Mouse (Mus musculus): ENCODE measurements around the gene Gdpd3.

Gdpd3 gene

DNA sequence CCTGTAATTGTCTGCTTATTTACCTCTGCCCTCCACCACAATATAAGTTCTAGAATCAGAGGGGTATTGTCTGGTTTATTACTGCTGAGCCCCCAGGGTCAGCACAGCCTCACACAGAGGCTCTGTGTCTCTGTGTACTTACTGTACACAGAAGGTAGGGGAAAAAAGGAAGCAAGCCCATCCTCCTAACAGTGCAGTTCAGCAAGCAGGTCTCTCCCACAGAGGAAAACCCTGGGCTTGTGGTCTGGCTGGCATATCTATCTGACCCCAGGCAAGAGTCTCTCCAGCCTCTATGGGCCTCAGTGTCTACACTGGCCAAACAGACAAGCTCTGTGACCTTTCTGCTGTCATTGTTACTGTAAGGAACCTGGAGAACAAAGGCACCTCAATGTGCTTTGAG lies 37.6 kb downstream of the Gdpd3 start:
- in situ Hi-C loops (cut with MboI, MseI): no loop called here

- in situ Hi-C loops (cut with MboI, MseI): no loop called here
Observed at GRCm38 (mm10) chr7:126806956-126807355, 40.8 kb downstream of the Gdpd3 start.

DNA sequence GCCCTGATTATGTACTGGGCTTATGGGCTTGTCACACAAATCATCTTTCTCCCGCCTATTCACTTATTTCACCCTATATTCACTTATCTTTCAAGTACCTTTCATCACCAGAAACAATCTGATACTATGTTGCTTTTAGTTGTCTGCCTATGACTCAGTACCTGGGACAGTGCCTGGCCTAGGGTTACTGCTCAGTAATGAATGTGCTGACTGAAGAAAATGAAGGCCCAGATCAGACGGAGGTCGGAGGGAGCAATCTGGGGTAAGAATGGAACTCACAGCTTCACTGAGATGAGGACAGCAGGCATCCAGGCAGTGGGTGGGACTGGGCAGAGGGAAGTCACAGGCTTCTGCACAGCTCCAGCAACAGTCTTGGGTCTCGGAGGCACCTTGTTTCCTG lies 41.3 kb downstream of the Gdpd3 start:
- in situ Hi-C loops (cut with MboI, MseI): no loop called here

GRCm38 (mm10) chr7:126808703-126809455 lies 42.7 kb downstream of the Gdpd3 start:
- in situ Hi-C loops (cut with MboI, MseI): no loop called here

- in situ Hi-C loops (cut with MboI, MseI): no loop called here
Observed at GRCm38 (mm10) chr7:126809723-126810369, 43.7 kb downstream of the Gdpd3 start.

DNA sequence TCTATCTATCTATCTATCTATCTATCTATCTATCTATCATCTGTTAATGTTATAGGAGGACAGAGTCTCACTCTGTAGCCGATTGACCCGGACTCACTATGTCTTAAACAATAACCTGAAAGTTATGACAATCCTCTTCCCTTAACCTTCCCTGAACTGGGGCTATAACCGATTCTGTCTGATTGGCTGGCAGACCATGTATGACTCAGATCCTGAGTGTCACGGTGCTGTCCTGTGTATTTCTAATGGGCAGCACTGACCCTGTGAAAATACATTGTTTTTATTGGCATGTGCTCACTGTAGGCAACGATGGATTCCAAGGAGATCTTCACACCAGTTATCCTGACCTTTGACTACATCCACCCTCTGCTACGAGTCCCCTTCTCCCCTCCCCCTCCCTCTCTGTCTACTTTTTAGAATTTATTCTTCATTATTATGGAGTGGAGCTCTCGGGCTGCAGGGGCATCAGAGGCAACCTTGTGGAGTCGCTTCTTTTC lies 49.6 kb downstream of the Gdpd3 start:
- in situ Hi-C loops (cut with MboI, MseI): loop anchor here (5.0 kb wide), 1 partner anchor 97 kb away; no protein-coding TSS in a partner anchor

- in situ Hi-C loops (cut with MboI, MseI): loop anchor here (5.0 kb wide), 1 partner anchor 96 kb away; no protein-coding TSS in a partner anchor
Observed at GRCm38 (mm10) chr7:126816494-126816893, 50.4 kb downstream of the Gdpd3 start.

DNA sequence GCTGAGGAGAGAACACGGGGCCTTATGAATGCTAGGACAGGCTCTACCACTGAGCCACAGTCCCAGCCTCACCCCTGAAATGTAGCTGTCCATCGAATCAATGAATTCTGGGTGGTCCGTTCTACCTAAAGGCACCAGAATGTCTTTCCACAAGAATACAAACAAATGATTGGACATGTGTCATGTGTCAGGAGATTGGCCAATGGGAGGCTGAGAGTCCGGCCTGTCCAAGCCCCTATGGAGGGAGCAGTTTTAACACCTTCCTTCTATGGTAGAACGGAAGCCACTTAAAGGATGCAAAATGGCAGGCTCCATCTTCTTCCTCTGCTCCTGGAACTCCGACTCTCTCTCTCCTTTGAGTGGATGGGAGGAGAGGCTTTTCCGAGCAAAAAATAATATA lies 51.5 kb downstream of the Gdpd3 start:
- in situ Hi-C loops (cut with MboI, MseI): loop anchor here (5.0 kb wide), 1 partner anchor 95 kb away; no protein-coding TSS in a partner anchor

GRCm38 (mm10) chr7:126818818-126819217 lies 52.7 kb downstream of the Gdpd3 start:
- in situ Hi-C loops (cut with MboI, MseI): loop anchor here (5.0 kb wide), 1 partner anchor 93 kb away; no protein-coding TSS in a partner anchor

- in situ Hi-C loops (cut with MboI, MseI): loop anchor here (5.0 kb wide), 1 partner anchor 140 kb away; no protein-coding TSS in a partner anchor
Observed at GRCm38 (mm10) chr7:126821835-126822511, 55.8 kb downstream of the Gdpd3 start.

- in situ Hi-C loops (cut with MboI, MseI): loop anchor here (5.0 kb wide), 1 partner anchor 140 kb away; no protein-coding TSS in a partner anchor
Observed at GRCm38 (mm10) chr7:126822741-126823140, 56.6 kb downstream of the Gdpd3 start.

- in situ Hi-C loops (cut with MboI, MseI): loop anchor here (5.0 kb wide), 1 partner anchor 139 kb away; no protein-coding TSS in a partner anchor
Observed at GRCm38 (mm10) chr7:126823202-126823711, 57.1 kb downstream of the Gdpd3 start.

DNA sequence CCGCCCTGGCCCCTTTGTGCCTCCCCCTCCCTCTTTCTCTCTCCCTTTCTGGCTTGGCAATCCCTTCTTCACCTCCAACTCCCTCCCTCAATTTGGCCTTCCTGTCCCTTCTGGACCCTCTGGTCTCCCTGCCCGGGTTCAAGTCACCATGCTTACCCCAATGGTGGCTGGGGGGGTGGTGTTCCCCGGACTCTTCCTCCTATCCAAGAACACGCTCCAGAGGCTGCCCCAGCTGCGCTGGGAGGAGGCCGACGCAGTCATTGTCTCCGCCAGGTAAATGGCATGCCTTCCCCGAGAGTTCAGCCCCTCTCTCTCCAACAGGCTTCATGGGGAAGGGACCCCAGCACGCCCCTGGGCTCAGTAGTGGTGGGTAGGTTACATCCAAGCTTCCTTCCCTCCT lies 57.8 kb downstream of the Gdpd3 start:
- in situ Hi-C loops (cut with MboI, MseI): loop anchor here (5.0 kb wide), 1 partner anchor 138 kb away; no protein-coding TSS in a partner anchor

Data from T-helper 2 cell (primary cell).